Mouse (Mus musculus) urinary bladder, postnatal 36 days (tissue): ENCODE measurements around the gene Flt4.

Experiments used
- DNase-seq, 2 experiments: peaks; one replicate each; pipeline ENCODE4 v3.0.0; 2022; ENCODE audit warnings: low spot score in 2 of 2, mixed read lengths in 1 of 2

Flt4 gene

DNA sequence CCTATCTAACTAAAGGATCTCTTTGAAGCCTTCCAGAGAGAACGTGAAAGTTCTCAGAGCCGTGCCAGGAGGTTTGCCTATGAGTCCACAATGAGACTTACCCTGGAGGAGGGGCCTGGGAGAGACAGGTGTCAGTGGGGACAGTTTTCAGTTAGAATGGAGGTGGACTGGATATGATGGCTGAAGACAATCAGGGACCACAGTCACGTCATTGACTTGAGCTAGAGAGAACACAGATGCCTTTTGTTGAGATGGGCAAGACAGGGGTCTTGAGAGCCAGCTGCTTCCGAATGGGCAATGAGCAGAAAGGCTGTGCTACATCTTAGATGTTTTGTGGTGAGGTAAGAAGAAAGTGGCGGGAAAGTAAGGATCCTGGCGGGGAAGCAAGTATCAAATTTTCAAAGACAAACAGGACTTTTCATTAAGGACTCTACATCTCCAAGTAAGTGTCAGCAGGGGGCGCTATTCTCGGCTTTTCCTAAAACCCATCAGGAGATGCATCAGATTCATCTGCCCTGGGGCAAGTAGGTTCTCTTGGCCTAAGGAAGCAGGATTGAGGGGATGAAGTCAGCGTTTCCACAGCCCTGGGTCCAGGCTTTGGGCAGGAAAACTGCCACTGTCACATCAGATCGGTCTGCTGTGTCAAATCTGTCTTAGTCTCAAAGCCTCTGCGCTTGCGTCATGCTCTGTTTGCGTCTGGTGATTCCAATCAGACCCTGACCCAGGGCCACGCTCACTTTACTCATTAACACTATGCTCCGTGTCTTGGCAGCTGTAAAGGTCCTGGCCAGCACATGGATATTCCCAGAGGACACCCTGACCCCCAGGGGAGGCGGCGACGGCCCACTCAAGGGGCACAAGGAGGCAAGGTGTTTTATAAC is 41.3 kb downstream of the Flt4 start:
- DNase-seq: no peak

DNA sequence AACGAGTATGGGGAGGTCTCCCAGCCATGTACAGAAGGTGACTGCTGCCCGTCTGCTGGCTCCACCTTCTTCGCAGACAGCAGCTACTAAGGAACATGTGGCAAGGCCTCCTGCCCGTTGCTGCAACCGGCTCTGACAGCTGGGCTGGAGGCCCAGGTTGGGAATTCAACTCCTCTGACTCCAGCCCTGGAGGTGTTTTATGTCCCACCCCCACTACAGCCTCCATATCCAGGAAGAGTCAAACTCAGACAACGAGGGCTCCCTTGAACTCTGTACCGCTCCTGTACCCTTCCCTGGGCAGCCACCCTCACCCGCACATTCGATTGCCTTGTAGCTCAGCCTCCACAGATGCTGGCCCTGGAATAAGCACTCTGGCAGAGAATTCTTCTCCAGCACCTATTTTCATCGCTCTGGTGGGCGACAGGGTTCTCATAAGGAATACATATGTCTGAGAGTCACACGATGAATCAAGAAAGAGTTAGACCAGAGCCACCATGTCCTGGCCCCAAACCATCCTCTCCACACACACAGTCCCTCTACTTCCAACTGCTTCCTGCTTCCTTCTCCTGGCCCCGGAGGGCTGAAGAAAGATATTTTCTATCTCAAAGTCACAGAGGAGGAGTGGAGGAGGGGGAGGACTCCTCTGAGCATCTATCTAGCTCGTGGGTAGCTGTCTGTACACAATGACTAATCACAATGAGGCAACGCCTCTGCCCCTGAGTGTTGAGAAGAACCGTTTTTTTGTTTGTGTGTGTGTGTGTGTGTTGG is 42.1 kb downstream of the Flt4 start:
- no peak for DNase-seq

DNA sequence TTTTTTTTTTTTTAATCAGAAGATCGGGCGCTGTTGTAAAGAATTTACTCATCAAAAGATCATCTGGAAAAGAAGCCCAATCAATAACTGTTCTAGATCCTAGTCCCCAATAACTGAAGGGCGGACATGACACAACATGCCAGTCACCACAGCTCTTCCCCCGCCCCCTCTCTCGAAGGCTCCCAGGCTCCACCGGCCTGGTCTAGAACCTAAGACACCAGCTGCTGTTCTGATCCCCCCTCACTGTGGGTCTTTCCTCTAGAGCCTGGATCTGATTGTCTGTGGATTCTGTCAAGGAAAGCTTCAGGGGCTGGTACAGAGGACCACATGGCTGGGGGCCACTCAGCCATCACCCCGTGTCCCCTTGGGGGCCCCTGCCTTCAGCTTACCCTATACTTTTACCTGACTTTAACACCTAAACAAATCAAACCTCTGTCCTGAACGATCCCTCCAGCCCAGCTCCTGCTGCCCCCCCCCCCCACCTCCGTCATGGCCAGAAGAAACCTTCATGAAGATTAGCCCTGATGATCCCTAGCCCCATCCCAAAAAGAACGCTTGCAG is 42.8 kb downstream of the Flt4 start:
- no peak for DNase-seq

DNA sequence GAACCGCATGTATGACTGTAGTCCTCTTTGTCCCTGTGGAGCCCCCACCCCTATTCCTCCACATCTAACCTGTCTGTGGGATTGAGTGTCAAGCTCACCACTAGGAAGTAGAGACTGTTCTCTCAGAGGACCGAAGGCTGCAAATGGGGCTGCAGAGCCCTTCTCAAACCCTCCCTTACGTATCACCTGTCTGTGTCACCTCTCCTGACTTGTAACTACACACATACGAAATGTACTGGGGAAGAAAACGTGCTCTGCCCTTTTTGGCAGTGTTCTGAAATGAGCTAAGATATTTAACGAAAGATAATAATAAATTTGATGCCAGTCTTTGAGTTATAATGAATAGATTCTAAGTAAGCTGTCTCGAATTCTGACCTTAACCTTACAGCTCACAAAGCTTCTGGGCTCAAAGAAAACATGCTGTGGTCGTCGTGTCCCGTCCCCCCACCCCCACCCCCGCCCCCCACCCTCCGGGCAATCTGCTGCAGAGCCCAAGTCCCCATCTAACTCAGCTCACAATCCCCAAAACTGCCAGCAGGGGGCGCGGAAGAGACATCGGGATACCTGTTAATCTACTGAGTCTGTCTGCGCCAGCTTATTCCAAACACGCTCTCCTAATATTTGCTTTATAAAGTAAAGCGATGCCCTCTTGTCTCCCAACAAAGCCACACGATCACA is 43.5 kb downstream of the Flt4 start:
- peak; percentile 71 to 75 for DNase-seq

DNA sequence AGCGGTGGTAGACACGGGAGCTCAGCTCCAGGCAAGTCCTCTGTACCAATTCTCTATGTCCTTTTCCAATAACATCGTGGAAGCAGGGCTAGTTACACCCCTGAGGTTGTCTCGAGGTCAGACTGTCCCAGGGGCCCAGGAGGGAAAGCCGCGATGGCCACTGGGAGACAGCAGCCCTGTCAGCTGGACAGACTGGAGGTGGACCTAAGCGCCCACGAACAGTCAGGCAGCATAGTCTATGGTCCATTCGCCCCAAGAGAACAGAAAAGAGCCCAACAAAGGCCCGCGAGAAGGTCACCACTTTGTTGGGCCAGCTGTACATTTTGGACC is 44.0 kb downstream of the Flt4 start:
- no peak for DNase-seq

DNA sequence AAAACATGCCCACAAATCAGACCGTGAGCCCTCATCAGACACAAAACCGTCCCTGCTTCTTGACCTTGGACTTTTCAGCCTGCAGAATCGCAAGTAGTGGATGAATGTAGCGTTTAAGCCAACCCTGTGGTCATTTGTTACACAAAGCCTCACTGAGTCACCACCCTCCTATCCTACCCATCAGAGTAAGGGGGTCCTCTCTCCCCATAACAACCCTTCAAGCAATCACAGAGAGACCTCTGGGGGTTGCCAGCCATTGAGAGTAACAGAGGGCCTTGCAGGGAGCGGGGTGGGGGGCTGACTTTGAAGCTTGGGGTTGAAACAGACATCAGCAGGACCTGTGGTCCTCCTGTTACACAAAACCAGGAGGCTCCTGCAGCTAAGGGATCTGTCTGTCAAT is 45.6 kb downstream of the Flt4 start:
- DNase-seq: no peak

DNA sequence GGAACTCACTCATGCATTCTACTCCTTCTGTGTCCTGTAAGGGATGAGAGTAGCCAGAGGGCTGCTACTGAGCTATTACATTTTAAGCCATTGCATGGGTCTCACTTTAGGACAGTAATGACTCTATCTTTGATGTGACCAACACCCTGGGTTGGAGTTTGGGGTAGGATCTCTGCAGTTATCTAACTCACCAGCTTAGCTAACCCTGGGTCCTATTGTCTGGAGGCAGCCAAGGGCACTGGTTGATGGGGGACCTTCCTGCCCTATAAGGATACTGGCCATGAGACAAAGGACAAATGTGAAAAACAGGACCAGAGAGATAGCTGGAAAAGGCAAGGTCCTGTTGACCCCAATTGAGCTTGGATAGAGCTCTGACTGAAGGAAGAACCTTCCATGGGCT is 46.4 kb downstream of the Flt4 start:
- no peak for DNase-seq

DNA sequence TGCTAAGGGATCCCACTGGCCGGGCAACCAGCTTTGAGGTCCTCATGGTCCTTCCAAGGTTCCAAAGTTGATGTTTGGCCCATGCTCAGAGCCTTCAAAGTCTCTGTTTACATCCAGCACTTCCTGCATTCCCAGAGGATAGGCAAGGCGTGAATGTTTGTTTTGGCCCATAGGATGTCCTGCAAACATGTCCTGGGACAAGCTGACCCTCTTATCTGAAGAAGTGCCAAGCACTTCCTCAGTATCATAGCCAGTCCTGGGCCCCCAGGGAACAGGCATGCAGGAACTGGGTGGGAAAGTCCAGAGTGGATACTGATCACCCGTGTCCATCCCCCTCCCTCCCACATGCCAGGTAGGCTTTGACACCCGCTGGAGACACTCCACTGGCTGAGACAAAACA is 49.0 kb downstream of the Flt4 start:
- no peak for DNase-seq

DNA sequence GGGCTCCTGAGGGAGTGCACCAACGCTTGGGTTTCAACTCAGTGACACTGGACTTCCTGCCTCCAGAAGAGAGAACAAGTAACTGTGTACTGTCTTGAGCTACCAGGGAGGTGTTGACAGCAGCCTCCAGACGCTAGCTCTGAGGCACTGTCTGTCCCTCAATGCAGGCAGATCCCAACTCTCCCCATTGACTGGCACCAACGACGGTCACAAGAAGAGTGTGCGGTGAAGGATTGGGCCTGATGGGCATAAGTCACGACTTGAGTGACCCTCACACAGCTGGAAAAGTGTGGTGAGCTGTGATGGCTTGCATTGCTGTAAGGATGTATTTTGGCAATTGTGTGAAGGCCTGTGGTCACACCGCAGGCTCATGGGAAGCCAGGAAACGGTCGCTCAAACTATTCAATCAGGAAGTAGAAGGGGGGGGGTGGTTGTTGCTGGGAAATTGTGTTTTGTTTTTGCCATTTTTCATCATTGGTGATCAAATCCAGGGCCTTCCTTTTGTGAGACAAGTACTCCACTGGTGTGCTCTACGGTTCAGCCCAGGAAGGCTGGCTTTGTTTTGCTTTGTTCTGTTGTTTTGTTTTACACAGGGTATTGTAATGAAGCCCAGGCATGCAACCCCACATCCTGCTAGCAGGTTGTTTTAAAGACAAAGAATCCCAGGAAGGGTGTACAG is 49.9 kb downstream of the Flt4 start:
- no peak for DNase-seq

DNA sequence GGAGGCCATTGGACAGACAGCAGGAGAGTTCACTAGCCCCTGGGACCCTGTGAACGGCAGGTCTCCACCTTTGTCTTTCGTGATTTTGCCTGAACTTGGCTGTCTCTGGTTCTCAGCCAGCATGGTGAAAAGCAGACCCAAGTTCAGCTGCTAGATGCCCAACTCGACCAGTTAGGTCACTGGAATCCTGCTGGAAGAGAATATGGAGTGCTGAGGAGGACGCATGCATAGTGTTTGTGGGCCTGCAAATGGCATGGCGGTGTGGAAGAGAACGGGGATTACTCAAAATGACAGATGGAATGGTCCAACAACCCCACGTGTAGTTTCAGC is 50.4 kb downstream of the Flt4 start:
- DNase-seq: no peak

DNA sequence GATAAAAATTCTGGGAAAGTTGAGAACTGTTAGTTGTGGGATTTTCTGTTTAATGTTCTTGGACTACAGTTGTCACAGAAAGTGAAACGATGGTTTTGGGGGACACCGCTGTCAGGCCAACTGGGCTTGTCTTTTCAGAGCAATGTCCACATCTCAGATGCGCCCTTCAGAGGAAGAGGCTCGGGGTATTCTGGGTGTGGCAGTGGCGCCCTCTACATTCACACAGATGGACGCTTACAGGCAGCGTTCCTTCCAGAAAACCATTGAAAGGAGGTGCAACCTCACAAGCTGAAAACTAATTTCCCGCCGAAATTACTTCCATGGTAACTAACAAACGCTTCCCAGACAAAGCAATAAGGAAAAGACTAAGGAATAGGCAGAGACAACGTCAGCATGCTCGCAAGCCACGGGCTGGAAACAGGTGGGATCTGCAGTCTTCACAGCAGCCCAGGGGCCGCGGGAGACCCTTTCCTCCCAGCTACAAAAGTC is 53.3 kb downstream of the Flt4 start:
- DNase-seq: no peak

DNA sequence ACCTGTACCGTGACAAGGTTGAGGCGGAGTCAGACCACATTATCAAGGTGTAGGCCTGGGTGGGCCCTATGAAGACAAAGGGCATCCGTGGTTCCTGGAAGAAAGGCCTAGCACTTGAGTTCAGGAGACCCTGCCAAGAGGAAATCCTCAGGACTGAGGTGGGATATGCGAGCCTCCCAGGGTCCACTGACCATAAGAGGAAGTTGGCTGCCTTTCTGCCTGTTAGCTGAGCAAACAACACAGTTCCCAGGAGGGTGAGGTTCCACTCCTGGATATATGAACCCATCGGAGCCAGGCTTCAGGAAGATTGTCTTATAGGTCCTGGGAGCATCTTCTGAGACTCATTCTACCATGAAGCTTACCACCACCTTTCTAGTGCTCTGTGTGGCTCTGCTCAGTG is 54.2 kb downstream of the Flt4 start, which contains the start of gene Scgb3a1:
Gene Scgb3a1, plus strand, starts transcription at position 301 of the 400 bp plus-strand sequence.
- no peak for DNase-seq

DNA sequence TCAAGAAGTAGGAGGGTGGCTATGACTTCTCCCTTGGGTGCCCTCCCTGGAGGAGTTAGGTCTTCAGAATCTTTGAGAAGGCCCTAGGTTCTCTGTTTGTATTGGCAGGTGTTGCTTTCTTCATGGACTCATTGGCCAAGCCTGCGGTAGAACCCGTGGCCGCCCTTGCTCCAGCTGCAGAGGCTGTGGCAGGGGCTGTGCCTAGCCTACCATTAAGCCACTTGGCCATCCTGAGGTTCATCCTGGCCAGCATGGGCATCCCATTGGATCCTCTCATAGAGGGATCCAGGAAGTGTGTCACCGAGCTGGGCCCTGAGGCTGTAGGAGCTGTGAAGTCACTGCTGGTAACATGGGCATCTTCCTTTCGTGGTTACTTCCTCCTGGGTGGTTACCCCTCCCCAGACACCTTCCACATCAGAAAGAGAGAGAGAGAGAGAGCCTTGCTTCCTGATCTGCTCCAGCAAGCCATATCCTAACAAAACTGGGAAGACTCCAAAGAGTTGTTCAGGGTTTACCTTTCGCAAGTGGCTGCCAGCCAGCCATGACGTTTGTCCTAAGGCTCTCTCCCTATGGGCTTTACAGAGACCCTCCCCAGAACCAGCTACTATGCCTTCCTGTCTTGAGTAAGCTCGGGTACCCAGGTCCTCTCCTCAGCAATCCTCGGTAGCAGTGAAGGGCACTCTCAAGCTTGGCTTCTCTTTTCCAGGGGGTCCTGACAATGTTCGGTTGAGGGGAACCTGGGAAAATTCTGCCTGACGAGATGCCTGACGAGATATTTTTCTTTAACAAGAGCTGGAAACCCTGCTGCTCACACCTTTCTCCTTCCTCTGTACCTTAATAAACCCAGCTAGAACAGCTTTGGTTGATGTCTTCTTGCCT is 55.4 kb downstream of the Flt4 start:
- DNase-seq: no peak

DNA sequence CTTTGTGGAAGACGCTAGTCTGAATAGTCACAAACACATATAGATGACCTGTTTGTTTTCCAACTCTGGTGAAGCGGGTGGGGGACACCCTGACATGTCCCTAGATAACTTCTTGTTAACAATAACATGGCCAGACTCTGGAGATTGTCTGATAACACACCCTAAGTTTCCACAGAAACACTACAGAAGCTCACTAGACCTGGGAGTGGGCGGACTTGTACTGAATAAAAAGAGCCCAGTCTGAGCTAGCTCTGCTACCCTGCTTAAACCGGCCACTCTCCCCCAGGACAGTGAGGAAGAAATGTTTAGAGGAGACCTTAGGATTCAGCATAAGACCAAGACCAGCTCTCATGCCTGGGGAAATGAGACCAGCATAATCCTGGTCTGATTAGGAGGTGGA is 56.4 kb downstream of the Flt4 start:
- no peak for DNase-seq

DNA sequence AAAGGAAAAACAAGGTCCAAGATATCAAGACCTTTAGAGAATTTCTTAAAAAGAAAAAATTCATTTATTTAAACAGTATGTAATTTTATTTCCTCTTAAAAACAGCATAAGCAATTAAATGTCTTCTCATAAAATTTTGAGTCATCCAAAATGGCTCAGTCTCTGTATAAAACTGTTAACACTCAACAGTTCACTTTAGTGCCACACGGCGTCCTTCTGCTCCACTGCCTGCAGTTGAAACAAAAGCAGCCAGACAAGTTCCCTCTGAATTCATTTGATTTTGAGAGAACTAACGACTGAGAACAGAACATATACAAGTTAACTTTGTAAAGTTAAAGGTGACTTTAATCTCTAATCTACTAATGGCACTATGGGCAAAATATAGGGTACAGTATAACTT is 64.4 kb downstream of the Flt4 start:
- no peak for DNase-seq

DNA sequence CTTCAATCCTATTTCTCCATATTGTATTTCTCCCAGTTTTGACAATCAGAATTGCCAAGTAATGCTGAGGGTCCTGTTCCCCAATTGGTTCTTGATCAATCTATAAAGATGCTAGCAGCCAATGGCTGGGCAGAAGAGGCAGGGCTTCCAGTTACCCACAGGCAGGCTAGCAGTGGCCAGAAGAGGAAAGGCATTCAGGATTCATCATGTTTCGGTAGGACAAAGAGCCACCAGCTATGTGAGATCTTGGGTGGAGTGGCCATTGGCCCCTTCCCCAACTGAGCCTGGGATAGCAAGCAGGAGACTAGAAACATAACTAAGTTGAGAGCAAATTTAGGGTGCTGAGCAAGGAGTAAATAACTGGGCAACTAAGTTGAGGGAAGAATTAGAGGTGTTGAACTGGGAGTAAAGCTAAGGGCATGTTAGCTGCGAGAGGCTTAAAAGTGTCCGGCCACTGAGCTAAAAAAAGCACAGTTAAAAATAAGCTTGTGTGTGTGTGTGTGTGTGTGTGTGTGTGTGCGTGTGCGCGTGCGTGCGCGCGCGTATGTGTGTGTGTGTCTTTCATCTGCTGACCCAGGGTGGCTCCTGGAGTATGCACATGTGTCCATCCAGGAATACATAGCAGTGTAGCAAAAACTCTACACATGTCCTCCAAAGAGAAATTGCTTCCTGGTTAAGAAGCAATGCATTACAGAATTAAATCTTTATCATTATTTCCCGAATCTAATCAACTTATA is 75.3 kb downstream of the Flt4 start:
- no peak for DNase-seq

DNA sequence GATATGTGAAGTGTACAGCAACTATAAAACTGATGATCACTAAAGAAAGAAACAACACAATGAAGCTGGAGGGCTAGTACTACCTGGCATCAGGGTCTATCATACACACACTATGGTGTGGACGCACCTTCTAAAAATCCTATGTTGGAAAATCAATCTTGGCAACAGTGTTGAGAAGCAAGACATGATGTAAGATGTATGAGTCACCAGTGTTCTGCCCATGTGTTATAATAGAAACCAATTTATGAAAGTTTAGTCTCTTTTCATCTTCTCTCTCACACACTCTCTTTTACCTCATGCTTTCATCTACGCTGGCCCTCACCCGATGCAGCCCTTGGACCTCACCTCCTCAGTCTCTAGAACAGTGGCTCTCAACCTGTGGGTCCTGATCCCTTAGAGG is 86.0 kb downstream of the Flt4 start:
- no peak for DNase-seq

DNA sequence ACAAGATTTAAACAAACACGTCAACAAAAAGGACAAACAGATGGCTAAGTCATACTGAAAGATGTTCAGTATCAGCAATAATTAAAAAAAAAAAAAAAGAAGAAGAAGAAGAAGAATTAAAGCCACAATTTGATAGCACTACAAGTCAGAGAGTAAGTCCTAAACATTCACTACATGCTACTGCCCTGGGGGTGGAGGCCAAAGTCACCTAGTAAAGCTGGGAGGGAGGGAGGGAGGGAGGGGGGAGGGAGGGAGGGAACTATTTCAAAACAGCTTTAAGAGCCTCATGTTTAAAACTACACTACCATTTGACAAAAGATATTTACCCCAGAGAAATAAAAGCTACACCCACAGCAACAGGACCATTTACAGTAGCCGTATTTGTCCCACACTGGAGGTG is 86.6 kb downstream of the Flt4 start:
- DNase-seq: no peak

DNA sequence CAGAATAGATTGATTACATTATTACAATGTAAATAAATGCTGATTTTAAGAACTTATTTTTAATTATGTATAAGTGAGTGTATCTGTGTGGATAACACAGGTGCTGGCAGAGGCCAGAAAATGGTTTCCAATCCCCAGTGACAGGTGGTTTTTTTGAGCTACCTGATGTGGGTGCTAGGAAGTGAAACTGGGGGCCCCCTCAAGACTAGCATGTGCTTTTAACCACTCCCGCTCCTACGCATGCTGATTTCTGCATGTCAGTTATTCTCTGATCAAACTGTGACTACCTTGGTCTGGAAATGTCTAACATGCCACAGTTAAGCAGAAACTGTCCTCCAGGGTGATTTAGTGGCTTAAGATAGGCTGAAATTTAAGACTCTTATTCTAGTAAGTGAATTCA is 87.4 kb downstream of the Flt4 start:
- no peak for DNase-seq

DNA sequence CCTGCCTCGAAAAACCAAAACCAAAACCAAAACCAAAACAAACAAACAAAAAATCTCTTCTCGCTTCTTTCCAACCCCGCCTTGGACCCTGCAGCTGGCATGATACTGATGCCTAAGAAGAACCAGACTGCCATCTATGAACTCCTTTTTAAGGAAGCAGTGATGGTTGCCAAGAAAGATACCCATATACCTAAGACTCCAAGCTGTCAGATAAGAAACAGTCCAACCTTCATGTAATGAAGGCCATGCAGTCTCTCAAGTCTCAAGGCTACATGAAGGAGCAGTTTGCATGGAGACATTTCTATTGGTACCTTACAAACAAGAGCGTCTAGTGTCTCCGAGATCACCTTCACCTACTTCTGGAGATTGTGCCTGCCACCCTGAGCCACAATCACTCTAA is 88.7 kb downstream of the Flt4 start:
- DNase-seq: no peak
